Mouse (Mus musculus): ENCODE measurements at regions not wholly inside any gene's neighbourhood (a gene's known extent, or its start where the extent isn't known, plus 50 kb on each side); places are given as distances from the start of the nearest gene placed in this dataset.

DNA sequence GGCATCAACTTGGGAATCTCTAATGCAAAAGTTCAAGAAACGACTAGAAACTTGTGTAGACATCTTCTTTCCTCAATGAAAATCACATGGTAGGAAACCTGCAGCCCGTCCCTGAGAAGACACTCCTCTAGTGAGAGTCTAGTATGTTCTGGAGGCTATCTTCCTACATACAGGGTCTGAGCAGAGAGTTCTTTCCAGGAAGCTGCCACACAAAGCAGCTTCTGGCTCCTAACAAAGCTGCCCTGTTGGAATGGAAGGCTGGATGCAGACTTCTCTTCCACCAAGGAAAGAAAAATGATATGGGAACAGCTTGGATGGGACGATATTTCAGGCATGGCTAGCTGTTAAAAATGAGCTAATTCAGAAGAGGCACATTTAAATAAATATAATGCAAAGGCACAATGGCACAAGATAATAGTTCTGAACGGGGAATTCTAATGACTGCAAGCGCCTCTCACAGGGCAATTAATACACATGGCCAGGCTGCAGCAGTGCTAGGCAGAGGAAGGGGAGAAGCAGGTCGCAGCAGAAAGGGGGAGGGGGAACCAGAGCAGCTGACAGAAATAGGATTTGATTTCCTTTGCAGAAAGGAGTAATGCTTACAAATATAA lies 391.4 kb upstream of the Plxna2 start:
- no peak overlapping the region for H3K27ac ChIP-seq (ENCODE audit: insufficient read depth, low read depth, low read length)
- TF ChIP-seq CTCF (IDR thresholded peaks at IDR 0.05; ENCODE audit: low read depth, low read length) (no peak), POLR2A (IDR thresholded peaks at IDR 0.05; ENCODE audit: borderline replicate concordance, low read depth, low read length) (no peak)
- H3K4me3 ChIP-seq (ENCODE audit: insufficient read depth, low read length): no peak overlapping the region
- H3K4me1 ChIP-seq (ENCODE audit: control insufficient read depth, insufficient read depth, low read length): no peaks in the 10 kb centered on the region

GRCm38 (mm10) chr1:194225786-194226185 lies 392.2 kb upstream of the Plxna2 start:
- TF ChIP-seq POLR2A (IDR thresholded peaks at IDR 0.05; ENCODE audit: borderline replicate concordance, low read depth, low read length) (no peak), CTCF (IDR thresholded peaks at IDR 0.05; ENCODE audit: low read depth, low read length) (no peak)
- Histone ChIP-seq H3K27ac (ENCODE audit: insufficient read depth, low read depth, low read length) (no peak overlapping the region), H3K4me3 (ENCODE audit: insufficient read depth, low read length) (no peak overlapping the region), H3K4me1 (ENCODE audit: control insufficient read depth, insufficient read depth, low read length) (no peaks in the 10 kb centered on the region)

- TF ChIP-seq CTCF (IDR thresholded peaks at IDR 0.05; ENCODE audit: low read depth, low read length): no peak
- TF ChIP-seq POLR2A (IDR thresholded peaks at IDR 0.05; ENCODE audit: borderline replicate concordance, low read depth, low read length): no peak
- H3K4me3 ChIP-seq (ENCODE audit: insufficient read depth, low read length): no peak overlapping the region
- no peak overlapping the region for H3K27ac ChIP-seq (ENCODE audit: insufficient read depth, low read depth, low read length)
- no peaks in the 10 kb centered on the region for H3K4me1 ChIP-seq (ENCODE audit: control insufficient read depth, insufficient read depth, low read length)
Observed at GRCm38 (mm10) chr1:194224046-194224445, 394.0 kb upstream of the Plxna2 start.

- TF ChIP-seq POLR2A (IDR thresholded peaks at IDR 0.05; ENCODE audit: borderline replicate concordance, low read depth, low read length) (no peak), CTCF (IDR thresholded peaks at IDR 0.05; ENCODE audit: low read depth, low read length) (no peak)
- no peaks in the 10 kb centered on the region for H3K4me1 ChIP-seq (ENCODE audit: control insufficient read depth, insufficient read depth, low read length)
- no peak overlapping the region for H3K27ac ChIP-seq (ENCODE audit: insufficient read depth, low read depth, low read length)
- no peak overlapping the region for H3K4me3 ChIP-seq (ENCODE audit: insufficient read depth, low read length)
Observed at GRCm38 (mm10) chr1:194223610-194224009, 394.4 kb upstream of the Plxna2 start.

- TF ChIP-seq POLR2A (IDR thresholded peaks at IDR 0.05; ENCODE audit: borderline replicate concordance, low read depth, low read length) (no peak), CTCF (IDR thresholded peaks at IDR 0.05; ENCODE audit: low read depth, low read length) (peak; percentile 73)
- H3K4me1 ChIP-seq (ENCODE audit: control insufficient read depth, insufficient read depth, low read length): no peaks in the 10 kb centered on the region
- no peak overlapping the region for H3K4me3 ChIP-seq (ENCODE audit: insufficient read depth, low read length)
- no peak overlapping the region for H3K27ac ChIP-seq (ENCODE audit: insufficient read depth, low read depth, low read length)
Observed at GRCm38 (mm10) chr1:194223015-194223414, 395.0 kb upstream of the Plxna2 start.

DNA sequence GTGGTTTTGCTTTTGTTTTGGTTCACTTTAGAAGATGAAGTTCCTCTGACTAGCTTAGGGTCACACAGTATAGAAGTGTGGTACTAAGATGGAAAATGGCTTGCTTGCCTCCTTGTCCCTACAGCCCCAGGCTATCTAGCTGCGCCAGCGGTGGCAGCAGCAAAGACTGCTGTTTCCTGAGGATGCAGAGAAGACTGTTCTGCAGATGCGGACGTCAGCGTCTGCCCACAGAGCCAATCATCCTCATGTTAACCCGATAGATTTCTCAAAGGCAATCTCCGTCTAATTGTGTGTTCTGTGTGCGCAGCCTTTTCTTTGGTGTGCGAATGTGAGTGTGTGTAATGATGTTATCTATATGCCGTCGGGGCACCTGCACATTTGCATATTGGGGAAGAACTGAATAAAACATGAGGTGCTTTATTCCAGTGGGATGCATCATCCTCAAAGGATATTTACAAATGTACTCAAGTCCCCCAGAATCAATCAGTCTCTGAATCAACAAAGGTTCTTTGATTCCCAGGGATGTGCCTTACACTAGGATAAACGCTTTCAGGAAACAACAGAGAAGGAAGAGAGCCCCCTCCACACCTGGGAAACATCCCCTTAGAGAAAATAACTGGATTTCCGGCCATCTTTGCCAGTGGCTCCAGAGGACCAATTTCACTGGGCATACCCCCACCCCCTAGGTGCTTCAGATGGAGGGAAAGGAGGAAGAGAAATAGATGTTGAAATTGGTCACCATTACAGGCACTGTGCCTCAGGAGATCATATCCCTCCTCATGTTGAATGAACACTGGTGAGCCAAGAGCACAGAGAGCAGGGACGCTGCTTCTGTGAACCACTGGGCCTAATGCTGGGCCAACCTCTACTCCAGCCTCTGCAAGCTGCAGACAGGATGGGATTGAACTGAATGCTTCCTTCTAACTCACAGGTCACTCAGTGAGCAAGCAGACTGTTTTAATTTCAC lies 409.7 kb upstream of the Plxna2 start:
- TF ChIP-seq POLR2A (IDR thresholded peaks at IDR 0.05; ENCODE audit: borderline replicate concordance, low read depth, low read length) (no peak), CTCF (IDR thresholded peaks at IDR 0.05; ENCODE audit: low read depth, low read length) (no peak)
- Histone ChIP-seq H3K4me3 (ENCODE audit: insufficient read depth, low read length) (no peak overlapping the region), H3K27ac (ENCODE audit: insufficient read depth, low read depth, low read length) (no peak overlapping the region), H3K4me1 (ENCODE audit: control insufficient read depth, insufficient read depth, low read length) (no peaks in the 10 kb centered on the region)

- no peak overlapping the region for H3K4me3 ChIP-seq (ENCODE audit: insufficient read depth, low read length)
- no peaks in the 10 kb centered on the region for H3K4me1 ChIP-seq (ENCODE audit: control insufficient read depth, insufficient read depth, low read length)
- H3K27ac ChIP-seq (ENCODE audit: insufficient read depth, low read depth, low read length): no peak overlapping the region
- TF ChIP-seq POLR2A (IDR thresholded peaks at IDR 0.05; ENCODE audit: borderline replicate concordance, low read depth, low read length) (no peak), CTCF (IDR thresholded peaks at IDR 0.05; ENCODE audit: low read depth, low read length) (no peak)
Observed at GRCm38 (mm10) chr1:194197516-194197915, 420.5 kb upstream of the Plxna2 start.

DNA sequence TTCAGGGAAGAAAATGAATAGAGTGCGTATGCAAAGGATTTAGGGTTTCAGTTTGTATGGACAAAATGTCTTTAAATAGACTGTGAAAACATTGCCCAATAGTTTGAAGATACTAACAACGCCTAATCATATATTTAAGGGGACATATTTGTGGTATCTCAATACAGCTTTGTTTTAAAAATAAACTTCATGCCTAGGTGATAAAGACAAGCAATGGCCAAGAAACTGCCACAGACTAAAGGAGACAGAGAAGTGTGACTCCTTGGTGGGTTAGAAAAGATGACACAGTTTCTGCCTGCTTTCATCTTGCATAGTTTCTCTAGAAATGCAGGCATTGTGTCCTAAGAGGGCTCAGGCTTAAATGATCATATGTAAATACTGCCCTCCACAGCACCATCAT lies 435.7 kb upstream of the Plxna2 start:
- TF ChIP-seq CTCF (IDR thresholded peaks at IDR 0.05; ENCODE audit: low read depth, low read length) (no peak), POLR2A (IDR thresholded peaks at IDR 0.05; ENCODE audit: borderline replicate concordance, low read depth, low read length) (no peak)
- Histone ChIP-seq H3K4me3 (ENCODE audit: insufficient read depth, low read length) (no peak overlapping the region), H3K27ac (ENCODE audit: insufficient read depth, low read depth, low read length) (no peak overlapping the region), H3K4me1 (ENCODE audit: control insufficient read depth, insufficient read depth, low read length) (no peaks in the 10 kb centered on the region)

- Histone ChIP-seq H3K27ac (ENCODE audit: insufficient read depth, low read depth, low read length) (no peak overlapping the region), H3K4me1 (ENCODE audit: control insufficient read depth, insufficient read depth, low read length) (no peaks in the 10 kb centered on the region), H3K4me3 (ENCODE audit: insufficient read depth, low read length) (no peak overlapping the region)
- TF ChIP-seq POLR2A (IDR thresholded peaks at IDR 0.05; ENCODE audit: borderline replicate concordance, low read depth, low read length): no peak
- TF ChIP-seq CTCF (IDR thresholded peaks at IDR 0.05; ENCODE audit: low read depth, low read length): no peak
Observed at GRCm38 (mm10) chr1:194161469-194161868, 456.5 kb upstream of the Plxna2 start.
